Mouse (Mus musculus) gastrocnemius, postnatal 4 days (tissue): ENCODE data around the gene Zfp420. TPM values are rescaled to one million over a fixed set of nuclear protein-coding genes. Genes with fewer than 3 reads are reported as not detected.
"Not testable (repeated sequence)": the region's sequence is repeated elsewhere in the genome, so short reads cannot be mapped to it uniquely, and the experiment has no call there.

Experiments used
- DNase-seq, 2 experiments: peaks; one replicate each; pipeline ENCODE4 v3.0.0; 2021 to 2022; ENCODE audit warnings: low spot score in 2 of 2, mixed read lengths in 2 of 2
- long read RNA-seq, 2 experiments: library from polyadenylated mRNA; stranded (forward); transcript quantifications; one replicate each; pipeline ENCODE4 v2.0.0; 2021
- total RNA-seq, 2 experiments: library from RNA; stranded (reverse); gene quantifications; 2 replicates each; pipeline ENCODE4 v1.2.3; 2021

The Zfp420 gene
- total RNA-seq, result 1 to 10 TPM; 4.6 to 4.9 TPM
- long read RNA-seq, experiment 1, partial matches to known transcripts, result 0 of 4 reads
- long read RNA-seq, experiment 1, other reads (novel, unspliced or antisense), result 1 of 4 reads
- long read RNA-seq, experiment 2, partial matches to known transcripts, result 0 of 3 reads
- long read RNA-seq, experiment 2, other reads (novel, unspliced or antisense), result 2 of 3 reads

DNA sequence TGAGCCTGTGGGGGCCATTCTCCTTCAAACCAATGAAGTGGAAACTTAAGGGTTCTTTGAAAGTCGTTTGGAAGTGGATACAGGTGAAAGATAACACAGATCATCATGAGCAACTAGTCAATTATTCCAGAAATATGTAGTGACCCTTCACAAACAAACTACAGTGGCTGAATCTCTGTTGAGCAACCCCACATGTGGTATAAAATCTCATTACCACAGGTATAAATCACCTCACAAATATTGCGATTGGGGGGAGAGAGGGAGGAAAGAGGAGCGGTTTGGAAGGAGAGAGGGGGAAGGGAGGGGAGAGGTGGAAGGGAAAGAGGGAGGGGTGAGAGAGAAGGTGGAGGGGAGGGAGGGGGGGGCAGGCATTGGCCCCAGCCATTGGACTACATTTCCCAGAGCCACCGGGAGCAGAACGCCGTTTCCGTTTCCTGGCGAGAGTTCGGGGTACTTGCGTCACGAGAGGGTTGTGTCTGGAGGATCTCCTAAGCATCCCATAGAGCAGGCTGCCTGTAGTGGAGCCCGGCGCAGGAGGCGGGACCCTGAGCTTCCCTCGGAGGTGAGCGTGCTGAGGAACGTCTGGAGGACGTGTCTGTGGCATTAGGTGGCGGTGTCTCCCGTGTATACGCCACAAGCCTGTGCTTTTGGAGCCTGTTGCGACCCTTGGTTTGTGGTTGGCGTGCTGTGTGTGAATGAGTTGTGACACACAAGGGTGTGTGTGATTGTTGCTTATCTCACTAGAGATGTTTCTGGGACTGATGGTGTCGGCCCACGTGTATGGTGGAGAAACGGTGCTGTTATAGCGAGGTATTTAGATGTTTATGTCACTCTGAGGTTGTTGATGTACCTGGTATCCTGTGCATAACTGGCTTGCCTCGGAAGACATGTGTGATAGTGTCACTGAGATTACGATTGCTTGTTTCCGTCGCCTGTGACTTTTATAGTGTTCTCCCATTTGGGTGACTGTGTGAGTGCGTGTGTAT, at the start of gene Zfp420:
Zfp420 (plus strand) TSS at position 448 of the 986 bp plus-strand sequence.
- peak; percentile 59 to 83 for DNase-seq

DNA sequence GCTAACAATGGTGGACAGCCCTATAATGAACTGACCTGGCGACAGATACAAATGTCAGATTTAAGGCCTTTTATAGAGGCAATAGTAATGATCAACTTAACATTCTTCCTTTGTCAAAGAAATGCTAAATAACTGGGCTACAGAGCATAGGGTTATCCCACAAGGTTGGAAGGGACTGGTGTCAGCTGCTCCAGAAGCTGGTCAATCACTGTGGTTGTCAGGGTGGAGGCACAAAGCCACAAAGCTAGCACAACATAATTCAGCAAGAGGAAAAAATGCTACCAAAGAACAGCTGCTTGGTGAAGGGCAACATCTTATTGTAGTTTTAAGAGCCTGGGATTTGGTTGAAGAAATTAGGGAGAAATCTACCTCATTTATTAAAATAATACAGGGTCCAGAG, 47.5 kb upstream of the Zfp420 start:
- no peak for DNase-seq

DNA sequence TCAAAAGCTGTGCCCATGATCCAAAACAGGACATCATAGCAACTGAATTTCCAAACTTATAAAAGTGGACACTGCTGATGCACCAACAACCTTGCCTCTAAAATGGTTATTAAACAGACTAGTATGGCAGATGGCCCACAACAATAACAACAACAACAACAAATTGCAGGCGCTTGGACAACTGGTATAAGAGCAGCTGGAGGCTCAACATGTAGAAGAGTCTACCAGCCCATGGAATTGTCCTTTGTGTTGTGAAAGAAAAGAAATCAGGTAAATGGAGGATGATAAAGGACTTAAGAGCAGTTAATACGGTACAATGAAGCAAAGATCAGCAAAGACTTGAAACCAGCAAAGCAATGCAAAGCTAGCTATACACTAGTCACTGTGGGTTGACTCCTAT, 45.4 kb upstream of the Zfp420 start:
- DNase-seq, result no peak

DNA sequence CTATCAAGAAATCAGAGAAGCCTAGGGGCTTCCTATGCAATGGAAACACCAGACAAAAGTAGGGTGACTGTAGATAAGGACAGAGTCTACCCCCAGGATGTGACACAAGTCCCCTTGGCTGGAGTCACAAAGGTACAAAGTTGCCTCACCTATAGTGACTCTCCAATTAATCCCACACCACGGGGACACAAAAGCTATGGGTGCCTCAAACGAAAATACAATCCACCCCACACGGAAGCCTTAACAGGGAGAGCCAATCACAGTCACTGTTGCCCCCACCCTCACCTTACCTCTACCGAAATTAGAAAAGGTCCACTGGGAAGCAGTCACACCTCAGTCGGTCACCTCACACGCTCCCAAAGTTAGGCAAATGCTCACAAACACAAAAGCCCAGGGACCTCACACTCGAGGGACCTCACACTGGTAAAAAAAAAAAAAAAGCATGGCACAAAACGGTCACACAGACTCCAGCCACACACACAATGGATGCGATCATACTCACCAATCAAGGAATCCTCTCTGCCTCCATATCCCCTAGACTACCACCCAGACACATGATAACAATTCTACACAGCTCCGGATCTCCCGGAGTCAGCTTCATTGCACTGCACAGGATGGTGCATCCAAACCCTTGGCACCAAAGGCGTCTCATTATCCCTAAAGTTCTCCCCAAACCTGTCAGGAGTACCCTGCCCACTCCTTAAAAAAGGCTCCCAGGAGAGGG, 44.6 kb upstream of the Zfp420 start:
- DNase-seq, result no peak

DNA sequence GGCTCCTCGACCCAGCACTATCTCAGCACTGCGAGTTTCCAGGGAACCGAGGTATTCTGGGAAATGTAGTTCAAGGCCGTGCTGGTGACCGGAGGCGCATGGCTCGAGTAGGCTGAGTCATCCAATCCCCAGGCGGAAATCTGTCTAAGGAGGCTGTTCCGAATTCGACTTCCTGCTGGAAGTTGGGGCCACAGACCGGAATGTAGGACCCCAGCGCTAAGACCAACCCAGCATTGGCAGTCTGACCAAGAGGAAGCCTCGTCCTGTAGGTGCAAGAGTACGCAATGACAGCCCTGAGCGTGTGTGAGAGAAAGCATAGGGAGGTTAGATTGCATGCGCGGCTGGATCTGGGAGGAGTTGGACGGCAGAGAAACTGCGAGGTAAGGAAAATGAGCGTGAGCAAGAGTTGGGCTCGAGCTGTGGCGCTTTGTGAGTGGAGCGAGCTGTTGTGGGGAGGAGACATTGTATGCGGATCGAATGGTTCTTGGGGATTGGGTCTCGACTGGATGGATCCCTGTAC, 43.8 kb upstream of the Zfp420 start, which contains the start of gene Zfp790:
Zfp790 (plus strand) TSS at position 205 of the 520 bp plus-strand sequence.
- peak; percentile 54 to 84 for DNase-seq

DNA sequence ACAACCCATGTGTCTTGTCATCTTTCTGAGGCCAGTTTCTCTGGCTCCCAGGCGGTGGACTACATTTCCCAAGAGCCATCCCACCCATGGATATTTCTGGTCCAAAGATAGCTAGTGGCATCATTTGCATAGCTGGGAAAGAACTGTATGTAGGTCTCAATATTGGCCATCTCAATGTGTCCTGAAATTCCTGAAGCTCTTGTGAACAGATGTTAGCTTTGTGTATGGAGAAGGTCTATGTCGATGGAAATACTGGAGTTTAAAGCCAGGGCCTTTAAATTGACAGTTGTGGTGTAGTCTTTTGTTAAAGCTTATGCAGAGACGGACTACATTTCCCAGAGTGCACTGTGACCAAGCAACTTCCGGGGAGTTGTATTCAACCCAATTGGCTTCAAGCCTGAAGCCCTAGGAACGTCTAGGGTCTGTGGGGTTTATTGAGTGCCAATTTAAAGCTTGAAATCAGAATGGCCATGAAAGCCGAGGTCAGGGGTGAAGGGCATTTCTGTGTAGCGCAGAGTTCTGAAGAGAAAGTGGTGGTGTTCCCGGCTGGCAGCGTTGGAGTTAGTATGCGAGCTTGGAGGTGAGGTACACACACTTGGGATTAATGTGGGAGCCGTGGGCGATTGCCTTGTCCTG, 41.0 kb upstream of the Zfp420 start:
- peak in 1 of 2 experiments; percentile 60 for DNase-seq

DNA sequence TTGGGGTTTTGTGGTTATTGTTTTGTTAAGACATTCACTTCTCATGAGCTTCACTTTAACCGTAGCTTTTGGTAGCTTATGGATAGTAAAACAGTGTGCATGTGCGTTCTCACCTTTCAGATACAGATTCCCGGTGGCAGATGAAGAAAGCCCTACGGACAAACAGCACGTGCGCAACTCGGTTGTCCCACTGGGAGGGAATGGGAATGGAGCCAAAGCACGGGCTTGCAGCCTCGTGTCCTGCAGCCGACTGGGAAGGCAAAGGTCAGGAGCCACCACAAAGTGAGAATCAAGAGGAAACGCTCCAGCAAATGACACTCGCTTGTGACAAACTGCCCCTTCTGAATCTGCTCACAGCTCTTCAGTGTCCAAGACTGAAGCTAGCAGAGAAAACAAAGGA, 31.8 kb upstream of the Zfp420 start:
- DNase-seq, result no peak

DNA sequence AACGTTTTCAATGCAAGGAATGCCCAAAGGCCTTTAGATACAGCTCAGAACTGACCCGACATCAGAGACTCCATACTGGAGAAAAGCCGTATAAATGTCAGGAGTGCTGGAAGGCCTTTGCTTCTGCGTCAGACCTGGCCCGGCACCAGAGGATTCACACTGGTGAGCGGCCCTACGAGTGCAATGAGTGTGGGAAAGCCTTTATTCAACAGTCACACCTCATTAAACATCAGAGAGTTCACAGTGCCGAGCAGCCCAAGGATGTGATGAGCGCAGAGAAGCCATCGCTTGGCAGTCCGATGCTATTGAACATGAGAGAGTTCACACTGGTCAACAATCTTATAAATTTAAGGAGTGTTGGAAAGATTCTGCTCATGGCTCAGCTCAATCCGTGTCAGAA, 30.0 kb upstream of the Zfp420 start:
- no peak for DNase-seq

DNA sequence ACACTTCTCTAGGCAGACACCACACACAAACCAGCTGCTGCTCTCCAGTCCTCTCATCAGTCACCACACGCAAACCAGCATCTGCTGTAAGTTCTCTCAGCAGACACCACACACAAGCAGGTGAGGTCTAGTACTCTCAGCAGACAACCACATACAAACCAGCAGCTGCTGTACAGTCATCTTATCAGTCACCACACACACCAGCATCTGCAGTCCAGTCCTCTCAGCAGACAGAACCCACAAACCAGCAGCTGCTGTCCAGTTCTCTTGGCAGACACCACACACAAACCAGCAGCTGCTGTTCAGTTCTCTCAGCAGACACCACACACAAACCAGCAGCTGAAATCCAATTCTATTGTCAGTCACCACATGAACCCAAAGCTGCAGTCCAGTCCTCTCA, 23.0 kb upstream of the Zfp420 start:
- DNase-seq, result no peak

DNA sequence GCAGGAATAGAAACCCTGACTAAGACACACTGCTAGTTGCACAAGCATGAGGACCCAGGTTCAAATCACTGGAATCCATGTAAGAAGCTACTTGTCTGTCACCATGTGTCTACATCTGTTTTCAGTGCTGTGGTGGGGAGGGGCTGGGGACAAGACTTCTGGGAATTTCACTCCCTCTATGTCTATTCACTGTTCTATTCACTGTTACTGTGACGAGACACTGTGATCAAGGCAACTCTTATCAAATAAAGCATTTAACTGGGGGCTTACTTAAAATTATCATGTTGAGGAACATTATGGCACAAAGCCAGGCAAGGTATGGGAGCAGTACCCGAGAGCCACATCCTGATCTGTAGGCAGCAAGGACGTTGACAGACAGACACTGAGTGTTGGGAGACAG, 20.5 kb upstream of the Zfp420 start:
- DNase-seq, result no peak

DNA sequence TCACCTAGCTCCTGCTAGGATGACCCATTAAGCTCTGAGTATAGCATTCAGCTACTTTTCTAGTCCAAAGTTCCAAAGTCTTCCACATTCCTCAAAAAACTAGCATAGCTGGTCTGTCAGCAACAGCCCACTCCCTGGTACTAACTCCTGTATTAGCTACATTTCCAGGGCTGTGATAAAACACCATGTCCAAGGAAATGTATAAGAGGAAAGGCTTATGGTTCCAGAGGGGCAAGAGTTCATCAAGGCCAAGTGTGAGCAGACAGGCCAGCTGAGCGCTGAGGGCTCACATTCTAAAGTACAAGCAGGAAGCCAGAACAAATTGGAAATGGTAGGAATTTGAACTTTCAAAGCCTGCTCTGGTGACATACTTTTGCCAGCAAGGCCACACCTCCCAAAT, 17.7 kb upstream of the Zfp420 start:
- DNase-seq, result no peak

DNA sequence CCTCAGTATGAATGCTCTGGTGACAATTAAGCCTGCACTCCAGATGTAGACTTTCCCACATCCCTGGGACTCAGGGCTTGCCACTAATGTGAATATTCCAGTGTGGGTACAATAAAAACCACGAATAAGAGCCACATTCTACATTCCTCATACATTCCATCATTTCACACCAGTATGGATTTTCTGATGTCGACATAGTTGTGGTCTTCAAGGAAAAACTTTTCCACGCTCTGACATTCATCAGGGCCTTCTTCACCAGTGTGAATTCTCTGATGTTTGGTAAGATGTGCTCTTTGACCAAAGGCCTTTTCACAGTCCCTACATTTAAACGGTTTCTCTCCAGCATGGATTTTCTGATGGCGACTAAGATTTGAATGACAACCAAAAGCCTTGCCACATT, 15.2 kb upstream of the Zfp420 start:
- DNase-seq, result no peak

DNA sequence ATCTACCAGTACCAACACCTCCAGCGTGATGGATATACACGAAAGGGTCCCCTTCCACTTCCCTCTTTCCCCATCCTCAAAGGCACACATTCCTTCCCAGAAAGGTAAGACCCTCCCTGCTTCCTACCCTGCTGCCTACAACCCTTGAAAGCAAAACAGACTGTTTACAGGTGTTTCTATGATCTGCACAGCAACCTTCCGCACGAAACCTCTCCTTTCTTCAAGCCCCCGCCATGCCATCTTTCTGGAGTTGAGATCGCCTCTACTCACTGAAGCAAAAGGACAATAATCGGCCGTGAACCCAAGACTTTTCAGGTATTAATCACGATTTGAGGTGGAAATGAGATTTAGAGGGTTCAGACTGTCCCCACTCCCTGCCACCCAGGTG, 7.0 kb upstream of the Zfp420 start:
- DNase-seq, result no peak

DNA sequence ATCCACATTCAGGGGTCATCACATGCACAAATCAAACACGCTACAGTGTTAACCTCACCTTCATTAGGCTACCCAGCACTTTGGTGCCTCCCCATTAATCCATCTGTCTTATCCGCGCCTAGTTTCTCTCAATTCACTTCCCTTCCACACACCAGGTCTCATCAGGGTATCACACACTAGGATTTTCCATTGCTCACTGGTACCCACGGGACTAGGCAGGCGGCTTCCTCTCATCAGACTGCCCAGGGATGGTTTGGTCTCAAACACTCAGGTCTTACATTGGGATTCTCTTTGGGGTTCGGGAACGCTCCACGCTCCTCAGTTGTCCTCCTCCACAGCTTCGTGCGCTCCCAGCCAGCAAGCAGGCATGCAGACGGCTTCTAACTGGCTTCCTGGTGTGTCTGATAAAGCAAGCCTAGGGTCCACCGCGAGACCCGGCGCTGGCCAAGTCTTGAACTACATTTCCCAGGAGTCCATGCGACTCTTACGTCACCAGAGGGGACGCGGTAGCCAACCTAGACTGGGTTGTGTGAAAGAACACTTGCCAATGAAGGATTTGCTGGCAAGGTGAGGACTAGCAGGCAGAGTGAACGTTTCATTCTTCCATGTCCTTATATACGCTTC, 6.4 kb upstream of the Zfp420 start, which contains the start of gene Zfp940:
Zfp940 (minus strand) TSS at position 451 of the 624 bp plus-strand sequence.
- peak; percentile 35 to 63 for DNase-seq

DNA sequence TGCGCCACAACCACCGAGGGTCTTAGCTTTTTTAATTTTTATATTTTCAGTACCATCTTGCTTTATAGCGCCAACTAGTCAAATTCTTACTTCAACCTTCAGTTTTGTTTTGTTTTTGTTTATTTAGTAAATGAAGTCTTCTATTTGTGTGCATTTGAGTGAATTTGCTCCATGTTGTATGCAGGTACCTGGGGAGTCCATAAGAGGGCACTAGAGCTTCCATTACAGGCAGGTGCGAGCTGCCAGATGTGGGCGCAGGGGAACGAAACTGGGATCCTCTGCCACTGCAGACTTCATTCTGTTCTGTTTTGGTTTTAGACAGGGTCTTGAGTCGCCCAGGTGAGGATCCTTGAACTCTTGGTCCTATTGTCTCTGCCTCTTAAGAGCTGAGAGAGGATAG, 1.9 kb downstream of the Zfp420 start:
- DNase-seq, result no peak

DNA sequence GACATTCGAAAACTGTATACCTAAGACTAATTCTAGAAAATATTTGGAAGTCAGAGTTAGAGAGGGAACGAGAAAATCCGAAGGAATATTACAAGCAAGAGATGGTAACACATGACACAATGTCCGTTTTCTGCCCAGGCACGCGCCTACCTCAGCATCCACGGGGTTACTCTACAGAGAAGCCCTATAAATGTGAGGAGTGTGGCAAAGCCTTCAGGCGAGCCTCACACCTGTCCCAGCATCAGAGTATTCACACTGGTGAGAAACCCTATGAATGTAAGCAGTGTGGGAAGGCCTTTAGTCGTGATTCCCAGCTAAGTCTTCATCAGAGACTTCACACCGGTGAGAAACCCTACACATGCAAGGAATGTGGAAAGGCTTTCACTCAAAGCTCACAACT, 14.5 kb downstream of the Zfp420 start:
- DNase-seq, result no peak

DNA sequence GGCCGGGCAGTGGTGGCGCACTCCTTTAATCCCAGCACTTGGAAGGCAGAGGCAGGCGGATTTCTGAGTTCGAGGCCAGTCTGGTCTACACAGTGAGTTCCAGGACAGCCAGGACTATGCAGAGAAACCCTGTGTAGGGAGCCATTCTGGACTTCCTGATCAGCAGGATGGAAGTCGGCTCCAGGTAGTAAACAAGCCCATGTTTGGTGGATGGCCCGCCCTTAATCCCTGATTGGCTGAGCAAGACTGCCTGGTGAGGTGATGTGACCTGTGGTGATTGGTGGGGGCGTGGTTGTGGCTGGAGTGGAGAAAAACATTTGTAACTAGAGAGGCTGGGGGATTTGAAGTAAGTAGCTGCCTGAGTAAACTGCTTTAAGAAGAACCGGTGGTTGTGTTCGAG, 17.8 kb downstream of the Zfp420 start:
- not testable (repeated sequence) for DNase-seq

DNA sequence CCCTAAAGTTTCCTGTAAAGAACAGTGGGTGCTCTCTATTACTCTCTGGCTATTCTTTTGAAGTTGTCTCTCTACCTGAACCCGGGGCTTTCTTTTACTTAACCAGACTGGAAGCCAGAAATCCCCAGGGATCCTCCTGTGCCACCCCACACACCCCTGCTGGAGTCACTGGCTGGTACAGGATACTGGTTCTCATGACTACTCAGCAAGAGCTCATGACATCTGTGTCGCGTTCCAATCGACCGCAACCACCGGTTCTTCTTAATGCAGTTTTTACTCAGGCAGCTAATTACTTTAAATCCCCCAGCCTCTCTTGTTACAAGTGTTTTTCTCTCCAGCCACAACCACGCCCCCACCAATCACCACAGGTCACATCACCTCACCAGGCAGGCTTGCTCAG, 20.3 kb downstream of the Zfp420 start:
- no peak for DNase-seq

DNA sequence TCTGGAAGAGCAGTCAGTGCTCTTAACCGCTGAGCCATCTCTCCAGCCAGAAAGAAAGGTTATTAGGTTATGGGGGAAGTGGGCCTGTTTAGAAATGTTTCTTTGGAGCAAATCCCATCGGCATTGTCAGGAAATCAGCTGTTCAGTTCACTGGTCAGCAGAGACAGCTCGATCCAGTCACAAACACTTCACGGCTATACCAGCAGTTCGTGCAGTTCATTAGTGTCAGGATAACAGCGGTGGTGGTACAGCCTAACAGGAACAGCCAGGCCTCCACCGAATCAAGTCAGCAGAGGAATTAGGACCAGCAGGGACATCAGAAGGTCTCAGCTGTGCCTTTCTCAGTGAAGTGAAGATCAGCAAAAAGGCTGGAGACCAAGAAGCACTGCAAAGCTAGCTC, 21.1 kb downstream of the Zfp420 start:
- no peak for DNase-seq

DNA sequence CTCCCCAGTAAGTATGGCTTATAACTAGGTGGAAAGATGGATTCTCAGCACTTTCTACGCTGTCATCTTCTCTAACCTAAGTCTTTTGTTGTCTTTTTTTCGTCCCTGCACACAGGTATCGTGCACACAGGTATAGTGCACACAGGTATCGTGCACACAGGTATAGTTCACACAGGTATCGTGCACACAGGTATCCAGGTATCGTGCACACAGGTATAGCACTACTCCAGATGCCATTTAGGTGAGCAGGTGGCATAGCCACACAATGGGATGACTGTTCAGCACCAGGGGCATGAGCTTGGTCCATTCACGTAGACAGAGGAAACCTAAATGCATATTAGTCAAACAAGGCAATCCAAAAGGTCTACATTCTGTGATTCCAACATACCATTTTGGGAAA, 30.7 kb downstream of the Zfp420 start:
- no peak for DNase-seq

DNA sequence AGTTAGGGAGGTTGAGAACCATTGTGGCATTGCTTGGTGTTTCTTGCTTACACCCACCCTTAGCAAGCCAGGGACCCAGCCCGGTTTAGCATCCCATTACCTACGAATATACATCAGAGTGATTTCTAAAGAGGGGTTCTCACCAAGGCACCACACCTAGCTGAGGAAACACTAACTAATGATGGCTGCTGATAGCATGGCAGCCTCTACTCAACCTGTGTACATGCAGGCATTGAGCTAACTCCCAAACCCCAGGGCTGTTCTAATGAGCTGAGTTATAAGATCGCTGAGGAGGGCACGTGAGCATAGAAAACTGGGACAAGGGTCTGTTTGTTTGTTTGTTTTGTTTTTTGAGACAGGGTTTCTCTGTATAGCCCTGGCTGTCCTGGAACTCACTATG, 33.0 kb downstream of the Zfp420 start:
- no peak for DNase-seq
